Mouse (Mus musculus): ENCODE results near the gene Nr3c2.

GRCm38 (mm10) chr8:77051399-77052275, 152.4 kb downstream of the Nr3c2 start:
- TF ChIP-seq CTCF (IDR thresholded peaks at IDR 0.05; ENCODE audit: low read depth, low read length) = no peak
- no peak for TF ChIP-seq EP300 (IDR thresholded peaks at IDR 0.05; ENCODE audit: insufficient read depth, low read depth, low read length)
